Mouse (Mus musculus): Measurements from ENCODE around the gene Ankrd33b. TPM values are rescaled to one million over a fixed set of nuclear protein-coding genes. Genes with fewer than 3 reads are reported as not detected.

The Ankrd33b gene
- polyA plus RNA-seq, 1 experiment, result 3.7 TPM

GRCm38 (mm10) chr15:31364396-31364795 is 3.1 kb downstream of the Ankrd33b start:
- no peak for DNase-seq (ENCODE audit: low read depth in 1 of 2, low spot score in 2 of 2)
- no peak for TF ChIP-seq POLR2A (IDR thresholded peaks at IDR 0.05; ENCODE audit: low read depth, low read length)
- no peak for TF ChIP-seq CTCF (IDR thresholded peaks at IDR 0.05; ENCODE audit: extremely low read depth, insufficient read depth, insufficient read length, insufficient replicate concordance)
- no peak overlapping the region for H3K27ac ChIP-seq (ENCODE audit: insufficient read depth, low read length)
- H3K36me3 ChIP-seq (ENCODE audit: control insufficient read depth, insufficient read depth, low read length), result no peaks in the 10 kb centered on the region
- WGBS, result 88% methylated on average over 6 of the region's 6 CpGs
- H3K4me3 ChIP-seq (ENCODE audit: extremely low read depth, insufficient read depth, insufficient read length), result no peak overlapping the region
- peaks cover 8% of the 10 kb centered on the region; the same call in 1 of the 2 replicates for H3K27me3 ChIP-seq (ENCODE audit: control insufficient read depth, insufficient read depth, low read length)
- peaks cover 11% of the 10 kb centered on the region; the same call in 1 of the 2 replicates for H3K4me1 ChIP-seq (ENCODE audit: control insufficient read depth, insufficient read depth, insufficient read length)

- TF ChIP-seq CTCF (IDR thresholded peaks at IDR 0.05; ENCODE audit: extremely low read depth, insufficient read depth, insufficient read length, insufficient replicate concordance), result no peak
- no peak for TF ChIP-seq POLR2A (IDR thresholded peaks at IDR 0.05; ENCODE audit: low read depth, low read length)
- no peaks in the 10 kb centered on the region for H3K36me3 ChIP-seq (ENCODE audit: control insufficient read depth, insufficient read depth, low read length)
- H3K27ac ChIP-seq (ENCODE audit: insufficient read depth, low read length), result no peak overlapping the region
- 78% methylated on average over 8 of the region's 8 CpGs for WGBS
- H3K4me3 ChIP-seq (ENCODE audit: extremely low read depth, insufficient read depth, insufficient read length), result no peak overlapping the region
- H3K4me1 ChIP-seq (ENCODE audit: control insufficient read depth, insufficient read depth, insufficient read length), result peaks cover 11% of the 10 kb centered on the region; the same call in 1 of the 2 replicates
- H3K27me3 ChIP-seq (ENCODE audit: control insufficient read depth, insufficient read depth, low read length), result peaks cover 8% of the 10 kb centered on the region; the same call in 1 of the 2 replicates
- no peak for DNase-seq (ENCODE audit: low read depth in 1 of 2, low spot score in 2 of 2)
Measured at GRCm38 (mm10) chr15:31363981-31364361, 3.6 kb downstream of the Ankrd33b start.

GRCm38 (mm10) chr15:31363241-31363980 is 4.1 kb downstream of the Ankrd33b start:
- no peak for DNase-seq (ENCODE audit: low read depth in 1 of 2, low spot score in 2 of 2)
- H3K4me3 ChIP-seq (ENCODE audit: extremely low read depth, insufficient read depth, insufficient read length), result no peak overlapping the region
- H3K4me1 ChIP-seq (ENCODE audit: control insufficient read depth, insufficient read depth, insufficient read length), result peaks cover 7% of the 10 kb centered on the region; the same call in 1 of the 2 replicates
- TF ChIP-seq POLR2A (IDR thresholded peaks at IDR 0.05; ENCODE audit: low read depth, low read length), result no peak
- no peak for TF ChIP-seq CTCF (IDR thresholded peaks at IDR 0.05; ENCODE audit: extremely low read depth, insufficient read depth, insufficient read length, insufficient replicate concordance)
- H3K27ac ChIP-seq (ENCODE audit: insufficient read depth, low read length), result no peak overlapping the region
- 88% methylated on average over 13 of the region's 13 CpGs for WGBS
- no peaks in the 10 kb centered on the region for H3K36me3 ChIP-seq (ENCODE audit: control insufficient read depth, insufficient read depth, low read length)
- peaks cover 6% of the 10 kb centered on the region; the same call in 1 of the 2 replicates for H3K27me3 ChIP-seq (ENCODE audit: control insufficient read depth, insufficient read depth, low read length)

GRCm38 (mm10) chr15:31361259-31361853 is 6.2 kb downstream of the Ankrd33b start:
- no peak overlapping the region for H3K27ac ChIP-seq (ENCODE audit: insufficient read depth, low read length)
- peaks cover 4% of the 10 kb centered on the region; the same call in 1 of the 2 replicates for H3K4me1 ChIP-seq (ENCODE audit: control insufficient read depth, insufficient read depth, insufficient read length)
- TF ChIP-seq POLR2A (IDR thresholded peaks at IDR 0.05; ENCODE audit: low read depth, low read length), result no peak
- TF ChIP-seq CTCF (IDR thresholded peaks at IDR 0.05; ENCODE audit: extremely low read depth, insufficient read depth, insufficient read length, insufficient replicate concordance), result no peak
- WGBS, result 89% methylated on average over 9 of the region's 9 CpGs
- no peak overlapping the region for H3K4me3 ChIP-seq (ENCODE audit: extremely low read depth, insufficient read depth, insufficient read length)
- no peaks in the 10 kb centered on the region for H3K36me3 ChIP-seq (ENCODE audit: control insufficient read depth, insufficient read depth, low read length)
- no peak for DNase-seq (ENCODE audit: low read depth in 1 of 2, low spot score in 2 of 2)
- H3K27me3 ChIP-seq (ENCODE audit: control insufficient read depth, insufficient read depth, low read length), result no peaks in the 10 kb centered on the region

GRCm38 (mm10) chr15:31360593-31360992 is 6.9 kb downstream of the Ankrd33b start:
- H3K4me1 ChIP-seq (ENCODE audit: control insufficient read depth, insufficient read depth, insufficient read length), result peaks cover 4% of the 10 kb centered on the region; the same call in 1 of the 2 replicates
- TF ChIP-seq CTCF (IDR thresholded peaks at IDR 0.05; ENCODE audit: extremely low read depth, insufficient read depth, insufficient read length, insufficient replicate concordance) (no peak), POLR2A (IDR thresholded peaks at IDR 0.05; ENCODE audit: low read depth, low read length) (no peak)
- 61% methylated on average over 6 of the region's 6 CpGs for WGBS

GRCm38 (mm10) chr15:31359805-31360204 is 7.7 kb downstream of the Ankrd33b start:
- Histone ChIP-seq H3K27ac (ENCODE audit: insufficient read depth, low read length) (no peak overlapping the region), H3K36me3 (ENCODE audit: control insufficient read depth, insufficient read depth, low read length) (no peaks in the 10 kb centered on the region)
- WGBS, result 89% methylated on average over 6 of the region's 6 CpGs

More at GRCm38 (mm10) chr15:31360593-31360992, 6.9 kb downstream of the Ankrd33b start:
- Histone ChIP-seq H3K27ac (ENCODE audit: insufficient read depth, low read length) (no peak overlapping the region), H3K36me3 (ENCODE audit: control insufficient read depth, insufficient read depth, low read length) (no peaks in the 10 kb centered on the region), H3K4me3 (ENCODE audit: extremely low read depth, insufficient read depth, insufficient read length) (no peak overlapping the region), H3K27me3 (ENCODE audit: control insufficient read depth, insufficient read depth, low read length) (no peaks in the 10 kb centered on the region)
- DNase-seq (ENCODE audit: low read depth in 1 of 2, low spot score in 2 of 2), result no peak

More at GRCm38 (mm10) chr15:31359805-31360204, 7.7 kb downstream of the Ankrd33b start:
- TF ChIP-seq CTCF (IDR thresholded peaks at IDR 0.05; ENCODE audit: extremely low read depth, insufficient read depth, insufficient read length, insufficient replicate concordance) (no peak), POLR2A (IDR thresholded peaks at IDR 0.05; ENCODE audit: low read depth, low read length) (no peak)
- no peak for DNase-seq (ENCODE audit: low read depth in 1 of 2, low spot score in 2 of 2)
- H3K4me1 ChIP-seq (ENCODE audit: control insufficient read depth, insufficient read depth, insufficient read length), result peaks cover 4% of the 10 kb centered on the region; the same call in 1 of the 2 replicates
- H3K4me3 ChIP-seq (ENCODE audit: extremely low read depth, insufficient read depth, insufficient read length), result no peak overlapping the region
- H3K27me3 ChIP-seq (ENCODE audit: control insufficient read depth, insufficient read depth, low read length), result no peaks in the 10 kb centered on the region
